Mouse (Mus musculus) embryonic facial prominence, embryonic 12.5 days (tissue): ENCODE results near the gene Rpl31. TPM values are rescaled to one million over a fixed set of nuclear protein-coding genes. Genes with fewer than 3 reads are reported as not detected.

Source experiments
- ATAC-seq: fragments of 200-750 bp; cut with Nextera tagmentation; 2 replicates; pipeline ENCODE4 v1.8.0; 2017; ENCODE audit not compliant: insufficient number of reproducible peaks, insufficient read depth, low FRiP score, low TSS enrichment
- H3K27ac ChIP-seq: fragments of 300-500 bp; sonication (generic); 2 replicates; pipeline ENCODE4 v1.5.1; 2016; ENCODE audit warnings: mild to moderate bottlenecking
- H3K27me3 ChIP-seq: fragments of 300-500 bp; sonication (generic); 2 replicates; pipeline ENCODE4 v1.6.1; 2016; ENCODE audit warnings: mild to moderate bottlenecking, moderate library complexity
- H3K36me3 ChIP-seq: fragments of 300-500 bp; sonication (generic); 2 replicates; pipeline ENCODE4 v1.6.1; 2016; ENCODE audit warnings: mild to moderate bottlenecking
- H3K4me1 ChIP-seq: fragments of 300-500 bp; sonication (generic); 2 replicates; pipeline ENCODE4 v1.6.1; 2016
- H3K4me2 ChIP-seq: fragments of 300-500 bp; sonication (generic); replicated peaks from 2 replicates; pipeline ENCODE4 v1.6.1; 2016; ENCODE audit warnings: mild to moderate bottlenecking, moderate library complexity
- H3K4me3 ChIP-seq: fragments of 300-500 bp; sonication (generic); 2 replicates; pipeline ENCODE4 v1.5.1; 2016; ENCODE audit warnings: mild to moderate bottlenecking
- H3K9ac ChIP-seq: fragments of 300-500 bp; sonication (generic); 2 replicates; pipeline ENCODE4 v1.6.1; 2016; ENCODE audit warnings: mild to moderate bottlenecking, moderate library complexity
- H3K9me3 ChIP-seq: fragments of 300-500 bp; sonication (generic); 2 replicates; pipeline ENCODE4 v1.6.1; 2016; ENCODE audit warnings: mild to moderate bottlenecking, moderate library complexity
- WGBS: fragments of 180-500 bp; shearing (Covaris S2); methylation state at CpG from one replicate; pipeline ENCODE4 v1.1.7; 2016; 5-methylcytosine and 5-hydroxymethylcytosine counted together
- polyA plus RNA-seq: library from polyadenylated mRNA; unstranded; fragments of >200 nt; fragmentation: Nextera tagmentation; extraction: Ambion mirVana; gene quantifications from 2 replicates; pipeline ENCODE4 v1.2.1, GENCODE M21; 2016

Gene Rpl31
- polyA plus RNA-seq, 1 experiment from 2014 or later, result 525 TPM

DNA sequence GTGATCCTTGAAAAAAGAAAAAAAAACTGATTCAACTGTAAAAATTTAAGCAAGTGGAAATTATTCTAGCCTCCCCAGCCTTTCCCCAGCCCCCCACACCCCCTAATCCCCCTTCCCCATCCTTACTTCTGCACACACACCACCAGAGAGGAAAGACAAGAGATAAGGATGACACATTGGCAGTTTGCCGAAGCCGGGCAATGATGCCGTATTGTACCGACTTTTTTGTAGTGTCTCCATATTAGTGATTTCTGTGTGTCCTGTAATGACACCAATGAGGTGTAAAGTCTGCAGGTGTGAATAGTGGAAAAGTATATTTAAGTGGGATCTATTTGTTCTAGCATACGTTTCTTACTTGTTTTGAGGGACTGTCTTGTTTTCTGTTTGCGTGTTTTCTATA lies 27.5 kb upstream of the Rpl31 start:
- 80% methylated on average over 6 of the region's 6 CpGs for WGBS
- H3K27me3 ChIP-seq, result peaks cover 24% of the 10 kb centered on the region
- H3K4me2 ChIP-seq, result no peak overlapping the region
- no peak overlapping the region for H3K27ac ChIP-seq
- ATAC-seq, result no peak
- H3K4me3 ChIP-seq, result no peak overlapping the region
- H3K36me3 ChIP-seq, result no peaks in the 10 kb centered on the region
- no peak overlapping the region for H3K9ac ChIP-seq
- peaks cover 8% of the 10 kb centered on the region for H3K4me1 ChIP-seq
- no peaks in the 10 kb centered on the region for H3K9me3 ChIP-seq

DNA sequence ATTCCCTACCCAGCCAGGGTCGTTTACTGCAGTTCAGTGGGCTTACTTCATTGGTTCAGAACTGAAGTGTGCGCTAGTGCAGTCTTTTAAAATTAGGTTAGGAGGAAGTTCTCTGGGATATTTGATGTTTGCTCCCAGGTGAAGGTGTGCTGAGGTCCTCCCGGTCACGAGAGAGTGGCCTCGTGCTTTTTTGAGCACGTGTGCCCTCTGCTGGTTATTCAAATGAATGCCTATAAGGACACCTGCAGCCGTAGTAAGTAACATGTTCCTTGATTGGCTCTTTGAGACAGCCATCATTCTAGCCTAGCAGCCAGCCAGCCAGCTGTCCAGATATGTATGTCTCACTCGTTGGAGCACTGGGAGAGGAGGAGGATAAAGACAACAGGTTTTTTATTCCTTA lies 27.0 kb upstream of the Rpl31 start:
- Histone ChIP-seq H3K27me3 (peaks cover 20% of the 10 kb centered on the region), H3K4me3 (no peak overlapping the region), H3K36me3 (no peaks in the 10 kb centered on the region), H3K4me1 (peaks cover 4% of the 10 kb centered on the region), H3K9ac (no peak overlapping the region), H3K9me3 (no peaks in the 10 kb centered on the region), H3K4me2 (no peak overlapping the region), H3K27ac (no peak overlapping the region)
- 24% methylated on average over 8 of the region's 8 CpGs for WGBS
- no peak for ATAC-seq

DNA sequence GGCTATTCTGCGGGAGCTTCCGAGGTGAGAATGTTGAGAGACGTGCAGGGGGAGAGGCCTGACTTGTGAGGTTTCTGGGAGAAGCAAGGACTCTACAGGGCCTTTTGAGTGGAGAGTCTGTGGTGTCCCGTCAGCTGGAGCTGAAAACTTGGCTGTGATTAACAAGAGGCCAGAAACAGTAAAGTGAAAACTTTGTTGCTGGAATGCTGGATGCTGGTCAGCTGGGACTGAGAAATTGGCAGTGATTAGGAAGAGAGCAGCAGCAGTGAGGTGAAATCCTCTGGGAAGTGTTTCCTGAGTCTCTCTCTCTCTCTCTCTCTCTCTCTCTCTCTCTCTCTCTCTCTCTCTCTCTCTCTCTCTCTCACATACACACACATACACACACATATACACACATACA lies 25.8 kb upstream of the Rpl31 start:
- no peak overlapping the region for H3K27ac ChIP-seq
- ATAC-seq, result no peak
- no peaks in the 10 kb centered on the region for H3K4me1 ChIP-seq
- 93% methylated on average over 4 of the region's 4 CpGs for WGBS
- no peaks in the 10 kb centered on the region for H3K36me3 ChIP-seq
- H3K9ac ChIP-seq, result no peak overlapping the region
- H3K4me2 ChIP-seq, result no peak overlapping the region
- H3K4me3 ChIP-seq, result no peak overlapping the region
- no peaks in the 10 kb centered on the region for H3K9me3 ChIP-seq
- peaks cover 18% of the 10 kb centered on the region; the same call in 1 of the 2 replicates for H3K27me3 ChIP-seq

DNA sequence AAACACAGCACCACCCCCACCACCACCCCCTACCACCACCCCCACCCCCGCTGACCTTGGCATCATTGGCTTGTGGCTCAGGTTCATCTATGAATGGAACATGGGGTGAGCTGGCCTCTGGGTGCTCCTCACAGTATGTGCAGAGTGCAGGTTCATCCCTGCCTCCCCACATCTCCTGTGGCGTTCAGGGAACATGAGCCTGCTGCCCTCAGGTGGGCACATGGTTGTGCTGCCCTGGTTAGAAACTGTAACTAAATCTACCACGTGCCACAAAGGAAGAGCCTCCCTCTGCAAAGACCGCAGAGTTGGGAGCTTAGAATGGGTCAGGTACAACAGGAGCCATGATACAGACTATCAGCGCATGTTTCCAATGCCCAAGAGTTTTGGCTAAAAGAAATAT lies 24.4 kb upstream of the Rpl31 start:
- 74% methylated on average over 5 of the region's 5 CpGs for WGBS
- H3K27me3 ChIP-seq, result peaks cover 18% of the 10 kb centered on the region; the same call in 1 of the 2 replicates
- H3K4me1 ChIP-seq, result no peaks in the 10 kb centered on the region
- no peak overlapping the region for H3K9ac ChIP-seq
- no peak overlapping the region for H3K27ac ChIP-seq
- H3K4me3 ChIP-seq, result no peak overlapping the region
- no peaks in the 10 kb centered on the region for H3K9me3 ChIP-seq
- H3K4me2 ChIP-seq, result no peak overlapping the region
- no peak for ATAC-seq
- no peaks in the 10 kb centered on the region for H3K36me3 ChIP-seq

DNA sequence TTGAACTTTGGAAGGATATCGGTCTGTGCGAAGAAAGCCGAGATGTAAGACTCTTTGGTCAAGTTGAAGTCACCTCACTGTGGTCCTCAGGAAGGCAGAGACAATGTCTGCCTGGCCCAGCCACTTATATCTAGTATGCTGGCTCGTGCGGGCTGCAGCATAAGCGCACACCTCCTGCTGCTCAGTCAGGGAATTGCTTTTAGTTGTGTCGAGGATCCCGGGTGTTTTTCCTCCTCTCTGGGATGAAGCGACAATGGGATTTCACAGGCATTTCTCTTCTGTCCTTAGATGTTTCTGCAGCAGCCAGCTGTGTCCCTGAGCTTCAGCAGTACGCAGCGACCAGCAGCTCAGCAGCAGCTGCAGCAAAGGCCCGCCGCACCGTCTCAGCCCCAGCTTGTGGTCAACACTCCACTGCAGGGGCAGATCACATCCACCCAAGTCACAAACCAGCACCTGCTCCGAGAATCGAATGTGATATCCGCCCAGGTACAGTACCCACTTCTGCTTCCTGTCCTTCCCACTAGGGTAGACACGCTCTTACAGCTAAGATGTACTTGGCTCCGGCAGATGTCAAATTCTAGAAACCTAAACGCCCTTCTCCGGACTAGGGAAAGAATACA lies 22.6 kb upstream of the Rpl31 start:
- Histone ChIP-seq H3K9me3 (no peaks in the 10 kb centered on the region), H3K9ac (no peak overlapping the region), H3K4me1 (no peaks in the 10 kb centered on the region), H3K4me3 (no peak overlapping the region), H3K4me2 (no peak overlapping the region), H3K36me3 (no peaks in the 10 kb centered on the region), H3K27ac (no peak overlapping the region), H3K27me3 (peaks cover 14% of the 10 kb centered on the region; the same call in 1 of the 2 replicates)
- WGBS, result 61% methylated on average over 21 of the region's 21 CpGs
- no peak for ATAC-seq

DNA sequence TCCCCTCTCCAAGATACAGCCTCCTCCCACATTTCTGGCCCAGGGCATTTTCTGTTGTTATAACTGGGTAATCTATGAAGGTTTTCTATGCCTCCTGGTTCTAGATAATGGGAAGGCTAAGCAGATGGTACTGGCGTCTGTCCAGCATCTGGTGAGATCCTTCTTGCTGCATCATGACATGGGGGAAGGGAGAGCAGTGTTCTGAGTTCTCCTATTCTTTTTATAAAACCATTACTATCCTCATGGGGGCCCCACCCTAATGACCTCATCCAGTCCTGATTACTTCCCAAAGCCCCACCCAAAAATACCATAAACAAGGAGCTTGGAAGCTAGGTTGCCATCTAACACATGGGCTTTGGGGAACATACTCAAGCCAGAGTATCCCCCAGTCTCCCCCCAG lies 18.6 kb upstream of the Rpl31 start:
- H3K4me2 ChIP-seq, result no peak overlapping the region
- H3K9me3 ChIP-seq, result no peaks in the 10 kb centered on the region
- H3K27me3 ChIP-seq, result 0 out of 2 replicates have a peak, but pooled peaks cover 11% of the 10 kb centered on the region
- no peak overlapping the region for H3K4me3 ChIP-seq
- H3K36me3 ChIP-seq, result no peaks in the 10 kb centered on the region
- 65% methylated on average over 1 of the region's 1 CpGs for WGBS
- no peak for ATAC-seq
- H3K9ac ChIP-seq, result no peak overlapping the region
- no peaks in the 10 kb centered on the region for H3K4me1 ChIP-seq
- no peak overlapping the region for H3K27ac ChIP-seq

DNA sequence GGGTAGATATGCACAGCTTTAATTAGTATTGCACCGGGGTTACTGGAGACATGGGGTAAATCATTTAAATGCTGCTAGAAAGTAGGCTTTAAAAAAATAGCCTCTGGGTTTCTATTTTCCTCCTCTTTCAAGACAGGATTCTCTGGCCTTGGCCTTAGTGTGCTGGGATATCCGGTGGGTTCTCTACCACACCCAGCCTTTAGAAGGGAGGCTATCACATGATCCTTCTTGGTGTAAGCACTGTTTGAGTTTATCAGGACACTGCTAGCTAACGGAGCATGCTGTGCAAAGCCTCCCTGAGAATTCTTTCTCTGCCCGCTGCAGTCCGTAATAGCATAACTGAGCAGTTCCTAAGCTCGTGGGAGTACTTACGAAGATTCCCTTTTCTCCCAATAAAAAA lies 18.2 kb upstream of the Rpl31 start:
- Histone ChIP-seq H3K4me1 (no peaks in the 10 kb centered on the region), H3K27ac (no peak overlapping the region), H3K9me3 (no peaks in the 10 kb centered on the region), H3K4me3 (no peak overlapping the region), H3K4me2 (no peak overlapping the region), H3K36me3 (no peaks in the 10 kb centered on the region), H3K27me3 (0 out of 2 replicates have a peak, but pooled peaks cover 11% of the 10 kb centered on the region), H3K9ac (no peak overlapping the region)
- WGBS, result 81% methylated on average over 7 of the region's 7 CpGs
- no peak for ATAC-seq

DNA sequence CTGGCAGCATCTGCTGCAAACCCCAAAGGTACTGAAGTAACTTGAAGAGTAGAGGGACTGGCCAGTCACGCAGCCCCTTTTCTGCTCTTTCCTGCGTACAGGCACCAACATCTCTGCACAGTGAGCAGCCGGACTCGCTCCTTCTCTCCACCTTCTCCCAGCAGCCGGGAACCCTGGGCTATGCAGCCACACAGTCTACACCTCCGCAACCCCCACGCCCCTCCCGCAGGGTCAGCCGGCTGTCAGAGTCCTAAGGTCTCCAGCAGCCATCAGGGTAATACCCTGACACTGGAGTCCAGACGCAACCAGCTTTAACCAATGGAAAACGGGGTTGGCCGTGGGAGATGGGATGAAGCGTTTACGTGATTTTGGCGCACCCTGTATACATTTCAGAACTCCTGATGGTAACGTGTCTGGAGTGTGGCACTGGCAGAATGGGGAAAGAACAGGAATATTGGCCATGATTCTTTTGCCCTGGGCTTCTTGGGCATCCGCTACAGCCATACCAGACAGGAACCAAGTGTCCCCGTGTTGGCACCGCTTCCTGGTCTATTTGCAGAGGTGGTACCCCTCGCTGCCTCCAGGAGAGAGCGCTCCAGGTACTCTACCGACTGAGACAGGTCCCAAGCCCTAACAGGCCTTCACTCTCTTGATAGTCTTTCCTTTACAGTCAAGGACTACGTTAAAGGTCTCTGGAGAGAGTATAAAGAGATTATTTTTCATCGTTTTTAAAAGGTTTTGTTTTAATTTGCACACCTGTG lies 5.7 kb upstream of the Rpl31 start:
- Histone ChIP-seq H3K27me3 (0 out of 2 replicates have a peak, but pooled peaks cover 9% of the 10 kb centered on the region), H3K27ac (no peak overlapping the region), H3K9ac (peak overlapping the region; percentile 24; the same call in 1 of the 2 replicates), H3K4me3 (peak overlapping the region; percentile 22), H3K4me2 (peak overlapping the region; percentile 44), H3K9me3 (no peaks in the 10 kb centered on the region), H3K4me1 (peaks cover 16% of the 10 kb centered on the region; the same call in 1 of the 2 replicates), H3K36me3 (no peaks in the 10 kb centered on the region)
- no peak for ATAC-seq
- 28% methylated on average over 24 of the region's 24 CpGs for WGBS

DNA sequence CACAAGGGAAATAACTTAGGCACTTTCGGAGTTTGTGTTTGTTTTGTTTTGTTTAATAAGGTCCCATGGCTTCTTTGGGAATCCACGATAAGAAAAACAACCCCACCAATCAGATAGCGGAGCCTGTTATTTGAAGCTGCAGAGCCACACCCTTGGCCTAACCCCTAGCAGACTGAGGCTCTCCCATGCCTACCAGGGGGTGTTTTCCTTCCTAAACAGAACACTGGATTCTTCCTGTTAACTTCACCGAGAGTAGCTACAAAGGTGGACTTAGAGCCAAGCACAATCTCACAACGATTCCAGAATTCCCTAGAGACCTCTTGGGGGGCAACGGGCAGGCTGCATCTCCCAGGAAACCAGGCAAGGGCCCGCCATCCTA lies 5.1 kb upstream of the Rpl31 start:
- no peak overlapping the region; the same call in 1 of the 2 replicates for H3K4me2 ChIP-seq
- no peak overlapping the region for H3K4me3 ChIP-seq
- 51% methylated on average over 7 of the region's 7 CpGs for WGBS
- no peaks in the 10 kb centered on the region for H3K9me3 ChIP-seq
- ATAC-seq, result no peak
- H3K36me3 ChIP-seq, result no peaks in the 10 kb centered on the region
- H3K9ac ChIP-seq, result no peak overlapping the region
- peaks cover 18% of the 10 kb centered on the region; the same call in 1 of the 2 replicates for H3K4me1 ChIP-seq
- 0 out of 2 replicates have a peak, but pooled peaks cover 7% of the 10 kb centered on the region for H3K27me3 ChIP-seq
- H3K27ac ChIP-seq, result no peak overlapping the region

DNA sequence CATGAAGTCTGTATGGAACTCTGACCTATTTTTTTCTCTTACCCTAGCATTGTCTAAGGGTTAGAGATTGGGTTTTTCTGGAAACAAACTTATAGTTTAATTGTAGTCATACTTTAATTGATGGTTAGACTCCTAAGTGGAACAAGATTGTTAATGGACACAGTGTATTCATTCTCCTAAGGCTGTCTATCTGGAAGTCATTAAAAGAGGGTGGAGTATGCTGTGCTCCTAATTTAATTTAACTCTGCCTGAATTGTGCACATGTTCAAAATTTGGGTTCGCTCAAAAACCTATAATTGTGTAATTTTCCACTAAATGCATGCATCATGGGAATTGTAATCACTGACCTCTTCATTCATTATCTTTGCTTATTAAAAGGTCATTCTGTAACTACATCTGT lies 2.1 kb upstream of the Rpl31 start:
- no peaks in the 10 kb centered on the region for H3K9me3 ChIP-seq
- H3K36me3 ChIP-seq, result peaks cover 11% of the 10 kb centered on the region
- whole genome bisulfite sequencing, result 13% methylated on average over 1 of the region's 1 CpGs
- no peak for ATAC-seq
- H3K4me2 ChIP-seq, result no peak overlapping the region
- 0 out of 2 replicates have a peak, but pooled peaks cover 6% of the 10 kb centered on the region for H3K27me3 ChIP-seq
- peaks cover 31% of the 10 kb centered on the region for H3K4me1 ChIP-seq
- no peak overlapping the region for H3K9ac ChIP-seq
- no peak overlapping the region for H3K4me3 ChIP-seq
- no peak overlapping the region for H3K27ac ChIP-seq

DNA sequence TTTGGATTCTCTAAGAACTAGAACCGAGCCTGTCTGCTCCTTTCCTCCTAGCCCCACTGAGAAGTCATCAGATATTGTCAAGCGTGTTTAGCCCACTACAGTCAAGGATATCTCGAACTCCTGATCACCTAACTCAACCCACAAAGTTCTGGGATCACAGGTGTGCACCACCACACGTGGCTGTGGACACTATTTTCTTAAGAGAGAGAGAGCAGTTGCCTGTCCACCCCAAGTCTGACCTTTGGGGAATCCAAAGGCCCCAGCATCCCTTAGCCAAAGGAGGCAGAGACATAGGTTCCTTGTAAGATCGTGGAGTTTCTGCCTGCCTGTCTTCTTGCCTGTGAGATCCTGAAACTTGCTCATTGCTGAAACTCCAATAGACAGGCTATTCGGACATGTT lies 597 bp upstream of the Rpl31 start:
- Histone ChIP-seq H3K4me2 (peak overlapping the region; percentile 60), H3K27ac (0 out of 2 replicates have a peak overlapping the region, but pooled peaks have one; percentile 23), H3K27me3 (0 out of 2 replicates have a peak, but pooled peaks cover 2% of the 10 kb centered on the region), H3K9ac (peak overlapping the region; percentile 45; the same call in 1 of the 2 replicates), H3K9me3 (no peaks in the 10 kb centered on the region), H3K4me3 (peak overlapping the region; percentile 95), H3K36me3 (peaks cover 26% of the 10 kb centered on the region), H3K4me1 (peaks cover 26% of the 10 kb centered on the region)
- ATAC-seq, result peak; percentile 16; the same call in 1 of the 2 replicates
- 21% methylated on average over 6 of the region's 6 CpGs for WGBS
